24 mouse cellular contexts compared by ENCODE assay signal in the genomic region with DNA sequence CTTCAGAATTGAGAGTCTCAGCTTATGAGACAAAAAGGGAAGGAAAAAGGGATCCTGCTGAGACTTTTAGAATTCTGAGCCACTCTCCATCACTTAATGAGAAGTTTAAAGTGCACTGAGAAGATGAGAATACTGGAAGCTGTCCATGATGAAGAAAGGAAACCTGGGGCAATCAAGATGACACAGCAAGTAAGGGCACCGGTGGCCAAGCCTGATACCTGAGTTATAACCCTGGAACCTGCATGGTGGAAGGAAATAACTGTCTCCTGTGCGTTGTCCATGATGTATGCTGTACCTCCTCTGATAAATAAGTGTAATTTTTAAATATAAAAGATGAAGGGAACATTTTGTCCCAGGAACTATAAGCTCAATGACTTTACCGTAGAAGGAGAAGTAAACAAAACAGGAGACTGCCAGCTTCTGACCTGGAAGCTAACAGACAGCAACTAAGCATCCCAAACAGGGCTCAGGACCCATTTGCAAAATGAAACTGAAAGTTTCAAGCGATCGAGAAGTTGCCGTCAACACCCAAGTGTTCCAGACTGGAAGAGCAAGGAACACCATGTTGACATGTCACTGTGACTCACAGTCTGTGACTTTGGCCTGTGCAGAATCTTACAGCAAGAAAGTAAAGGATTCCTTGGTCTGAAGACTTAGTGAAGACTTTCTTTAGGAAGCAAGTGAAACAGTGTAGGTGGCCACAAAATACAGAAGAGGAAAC. TPM values are rescaled to one million over a fixed set of nuclear protein-coding genes. Genes with fewer than 3 reads are reported as not detected.
DNase-seq lines count a peak whose midpoint lies in the region; ATAC-seq and TF ChIP-seq lines count a peak whose summit lies in the region.
"Had no signal": no experiment of that assay in that cellular context is flagged by ENCODE, and none has a peak within 500 bp of the region (broad histone marks: within the 10 kb centered on the region; RNA-seq: fewer than 3 reads in every experiment).

No protein-coding gene starts in this region.

- H3K79me2 ChIP-seq in CH12.LX (replicated peaks; ENCODE audit: control insufficient read depth, extremely low read depth, insufficient read depth, poor library complexity, severe bottlenecking): no peaks in the 10 kb centered on the region

- no peak overlapping the region for H3K4me3 ChIP-seq in lung, postnatal 0 days (ENCODE audit: low read depth, low read length)
- no peak overlapping the region for H3K4me3 ChIP-seq in lung, adult 2 months (replicated peaks; ENCODE audit: extremely low read depth, low read depth, low read length)
- peak overlapping the region; percentile 15 to 48 (median 32) for H3K4me3 ChIP-seq in CH12.LX (replicated peaks in 1 of 3; ENCODE audit: low read depth in 2 of 3, low read length in 2 of 3, poor library complexity in 1 of 3)
- H3K4me3 ChIP-seq: forebrain, embryonic 13.5 days; midbrain, embryonic 15.5 days had no signal

- ATAC-seq in lung, postnatal 0 days: no peak
- 0 out of 2 replicates have a peak, but pooled peaks have one; percentile 57 for ATAC-seq in erythroid progenitor cell, adult 5-6 weeks (replicated peaks; ENCODE audit: low FRiP score, poor library complexity, severe bottlenecking)
- ATAC-seq: forebrain, embryonic 13.5 days; hindbrain, postnatal 0 days; liver, postnatal 0 days; midbrain, embryonic 15.5 days had no signal

- TF ChIP-seq POLR2A in lung, adult 2 months (IDR thresholded peaks at IDR 0.05; ENCODE audit: borderline replicate concordance, extremely low read depth, low read depth, low read length): no peak
- TF ChIP-seq POLR2A in CH12.LX (IDR thresholded peaks at IDR 0.05; ENCODE audit: low read depth, low read length): no peak

- no peaks in the 10 kb centered on the region for H3K9me3 ChIP-seq in lung, postnatal 0 days (ENCODE audit: low read length)
- no peaks in the 10 kb centered on the region for H3K9me3 ChIP-seq in CH12.LX (replicated peaks; ENCODE audit: low read length)
- H3K9me3 ChIP-seq: forebrain, embryonic 13.5 days; midbrain, embryonic 15.5 days had no signal

- no peaks in the 10 kb centered on the region for H3K27me3 ChIP-seq in lung, postnatal 0 days (replicated peaks; ENCODE audit: insufficient read depth, low read length)
- H3K27me3 ChIP-seq in CH12.LX (replicated peaks): no peaks in the 10 kb centered on the region
- H3K27me3 ChIP-seq: forebrain, embryonic 13.5 days; midbrain, embryonic 15.5 days had no signal

- TF ChIP-seq EP300 in lung, postnatal 0 days (IDR thresholded peaks at IDR 0.05): peak; percentile 40; the same call in 1 of the 2 replicates
- TF ChIP-seq EP300 in CH12.LX (IDR thresholded peaks at IDR 0.05; ENCODE audit: low read length): no peak

- no peak overlapping the region for H3K4me2 ChIP-seq in lung, postnatal 0 days (replicated peaks; ENCODE audit: low read depth, low read length)
- H3K4me2 ChIP-seq in CH12.LX (ENCODE audit: insufficient read depth, low read depth, poor library complexity, severe bottlenecking): peak overlapping the region; percentile 37
- H3K4me2 ChIP-seq: forebrain, embryonic 13.5 days; midbrain, embryonic 15.5 days had no signal

- no peak for TF ChIP-seq CTCF in lung, postnatal 0 days (IDR thresholded peaks at IDR 0.05)
- TF ChIP-seq CTCF in lung, adult 2 months (IDR thresholded peaks at IDR 0.05; ENCODE audit: insufficient read depth, low read length): no peak
- no peak for TF ChIP-seq CTCF in CH12.LX (conservative IDR thresholded peaks at IDR 0.05 in 1 of 2, IDR thresholded peaks at IDR 0.05 in 1 of 2; ENCODE audit: low read depth in 2 of 2, low read length in 2 of 2)

- no peak overlapping the region for H3K27ac ChIP-seq in lung, postnatal 0 days (ENCODE audit: low read length)
- H3K27ac ChIP-seq in CH12.LX (ENCODE audit: insufficient read depth, low read depth): no peak overlapping the region
- H3K27ac ChIP-seq: forebrain, embryonic 13.5 days; hindbrain, postnatal 0 days; macrophage; midbrain, embryonic 15.5 days had no signal

- no peak overlapping the region for H3K9ac ChIP-seq in lung, postnatal 0 days (replicated peaks; ENCODE audit: low read depth)
- peak overlapping the region; percentile 30 for H3K9ac ChIP-seq in CH12.LX (ENCODE audit: insufficient read depth, low read depth)
- H3K9ac ChIP-seq: forebrain, embryonic 13.5 days; liver, postnatal 0 days; midbrain, embryonic 15.5 days had no signal

- dilution Hi-C loops in CH12.LX (cut with MboI; ENCODE audit: extremely low pct_ligation_motif_present, extremely low pct_unique_long_range_greater_than_20kb, low sequenced_read_pairs): no loop called here

- in situ Hi-C loops in CH12.LX (cut with MboI; ENCODE audit: low pct_ligation_motif_present, low pct_unique_long_range_greater_than_20kb, low sequenced_read_pairs): no loop called here

- WGBS in lung, postnatal 0 days: 67% methylated on average over 6 of the region's 6 CpGs
- whole genome bisulfite sequencing in lung, adult 2 months: 57% methylated on average over 6 of the region's 6 CpGs

- DNase-seq in lung, postnatal 0 days (ENCODE audit: low spot score): peak; percentile 33
- no peak for DNase-seq in lung, adult 2 months
- DNase-seq in CH12.LX (ENCODE audit: extremely low read depth): peak; percentile 31
- peak; percentile 35 for DNase-seq in naive thymus-derived CD4-positive, alpha-beta T cell, adult 2 months (ENCODE audit: low read depth)
- no peak for DNase-seq in right cerebral cortex, adult 18-20 months
- DNase-seq in Muller cell, postnatal 12 days (ENCODE audit: inconsistent ontology term): no peak
- DNase-seq in left cerebral cortex, postnatal 4 days: no peak
- DNase-seq: adrenal gland, postnatal 10 days; cerebellum, adult 2 months; gastrocnemius, postnatal 36 days; heart, postnatal 4 days; kidney, adult 8-10 months; kidney, postnatal 36 days; liver, postnatal 0 days had no signal

- no peaks in the 10 kb centered on the region for H3K4me1 ChIP-seq in lung, postnatal 0 days (ENCODE audit: insufficient read depth, low read depth, low read length)
- no peaks in the 10 kb centered on the region for H3K4me1 ChIP-seq in lung, adult 2 months (ENCODE audit: control insufficient read depth, insufficient read depth, low read length)
- peaks cover 9 to 24% of the 10 kb centered on the region in 2 experiments for H3K4me1 ChIP-seq in CH12.LX (ENCODE audit: control insufficient read depth in 1 of 2, insufficient read depth in 2 of 2)
- H3K4me1 ChIP-seq: forebrain, embryonic 13.5 days; midbrain, embryonic 15.5 days had no signal

- intact Hi-C loops in left cerebral cortex, postnatal 4 days (cut with DNase I): no loop called here

- no peak for TF ChIP-seq RAD21 in CH12.LX (IDR thresholded peaks at IDR 0.05; ENCODE audit: low read depth, low read length)

- no peaks in the 10 kb centered on the region for H3K36me3 ChIP-seq in lung, postnatal 0 days (ENCODE audit: insufficient read depth, low read length)
- no peaks in the 10 kb centered on the region for H3K36me3 ChIP-seq in CH12.LX (replicated peaks in 1 of 2; ENCODE audit: control insufficient read depth in 1 of 2, insufficient read depth in 1 of 2, low read length in 1 of 2)
- H3K36me3 ChIP-seq: midbrain, embryonic 15.5 days had no signal

TF ChIP-seq in CH12.LX, 34 proteins besides CTCF, POLR2A, EP300 and RAD21:
- TF ChIP-seq ZNF384 (IDR thresholded peaks at IDR 0.05; ENCODE audit: low read depth, low read length) (no peak), IRF4 (IDR thresholded peaks at IDR 0.05; ENCODE audit: low read depth, low read length) (peak; percentile 60)

RNA-seq across cellular contexts. Expression of a gene that starts 22.2 kb away (rescaled TPM):
- polyA plus RNA-seq in lung, postnatal 0 days (2015; fragmentation: Nextera tagmentation; extraction: Ambion mirVana): 0.43 and 0.52 TPM in 2 replicates
- polyA plus RNA-seq in lung, adult 2 months (2012; rRNA removed): 1.2 and 1.4 TPM in 2 replicates
- total RNA-seq in CH12.LX (2012; rRNA removed) (0.13 and 0.30 TPM in 2 replicates), CH12.LX (2014; rRNA removed) (0.23 and 0.27 TPM in 2 replicates)
- 0.21 and 0.59 TPM in 2 replicates for polyA plus RNA-seq in CH12.LX (2012; ENCODE audit: insufficient read length, low read depth)
- not detected in 2 replicates for total RNA-seq in erythroid progenitor cell, adult 5-6 weeks (2015; ENCODE audit: low replicate concordance)
- not detected in 2 replicates for total RNA-seq in erythroid progenitor cell, adult 5-6 weeks (2017; ENCODE audit: low replicate concordance)
- total RNA-seq in left cerebral cortex, postnatal 4 days (2021): 1 to 10 TPM; 2.0 to 2.5 TPM
- total RNA-seq: gastrocnemius, postnatal 36 days had no signal

RNA-seq across cellular contexts. Expression of a gene that starts 46.0 kb away (rescaled TPM):
- polyA plus RNA-seq in lung, postnatal 0 days (2015; fragmentation: Nextera tagmentation; extraction: Ambion mirVana): 0.10 TPM in 1 of 2 replicates, not detected in the other
- polyA plus RNA-seq in lung, adult 2 months (2012; rRNA removed): not detected in 2 replicates
- total RNA-seq in CH12.LX (2012; rRNA removed): 0.08 and 0.17 TPM in 2 replicates
- total RNA-seq in CH12.LX (2014; rRNA removed): not detected in 2 replicates
- 0.55 and 0.77 TPM in 2 replicates for polyA plus RNA-seq in CH12.LX (2012; ENCODE audit: insufficient read length, low read depth)
- total RNA-seq in erythroid progenitor cell, adult 5-6 weeks (2015; ENCODE audit: low replicate concordance): not detected in 2 replicates
- not detected in 2 replicates for total RNA-seq in erythroid progenitor cell, adult 5-6 weeks (2017; ENCODE audit: low replicate concordance)
- not detected for total RNA-seq in left cerebral cortex, postnatal 4 days (2021)
- total RNA-seq: adrenal gland, postnatal 10 days; gastrocnemius, postnatal 36 days; heart, postnatal 4 days; hindbrain, postnatal 0 days; layer of hippocampus, postnatal 10 days; MEL had no signal
- polyA plus RNA-seq: C2C12; cerebellum, adult 2 months; embryonic facial prominence, embryonic 14.5 days; forebrain, embryonic 13.5 days; heart, embryonic 14.5 days; hindbrain, postnatal 0 days; liver, postnatal 0 days; macrophage; midbrain, embryonic 15.5 days had no signal

RNA-seq across cellular contexts. Expression of a gene that starts 55.3 kb away (rescaled TPM):
- 19.9 and 21.1 TPM in 2 replicates for polyA plus RNA-seq in lung, postnatal 0 days (2015; fragmentation: Nextera tagmentation; extraction: Ambion mirVana)
- 25.4 and 30.4 TPM in 2 replicates for polyA plus RNA-seq in lung, adult 2 months (2012; rRNA removed)
- total RNA-seq in CH12.LX (2012; rRNA removed) (19.8 and 26.5 TPM in 2 replicates), CH12.LX (2014; rRNA removed) (10.6 and 11.3 TPM in 2 replicates)
- 19.2 and 23.8 TPM in 2 replicates for polyA plus RNA-seq in CH12.LX (2012; ENCODE audit: insufficient read length, low read depth)
- total RNA-seq in erythroid progenitor cell, adult 5-6 weeks (2015; ENCODE audit: low replicate concordance): 35.6 and 63.1 TPM in 2 replicates
- total RNA-seq in erythroid progenitor cell, adult 5-6 weeks (2017; ENCODE audit: low replicate concordance): 74.3 and 74.4 TPM in 2 replicates
- total RNA-seq in left cerebral cortex, postnatal 4 days (2021): 10 to 100 TPM; 26.7 to 28.5 TPM

Comparison
In these comparisons a context has a peak if more than half of its experiments do, and no peak if none do; other contexts are left out.
1. DNase-seq: peak in lung, postnatal 0 days (single experiment), CH12.LX (single experiment) and naive thymus-derived CD4-positive, alpha-beta T cell, adult 2 months (single experiment); none in lung, adult 2 months (single experiment), right cerebral cortex, adult 18-20 months (single experiment), Muller cell, postnatal 12 days (single experiment) and left cerebral cortex, postnatal 4 days (single experiment).
2. H3K4me3 ChIP-seq: peak in CH12.LX (3 of 3); none in lung, postnatal 0 days (single experiment) and lung, adult 2 months (single experiment).